Mouse (Mus musculus): ENCODE measurements around the gene Mapk12.

GRCm38 (mm10) chr15:89092181-89092580 is 48.3 kb downstream of the Mapk12 start:
- TF ChIP-seq POLR2A (IDR thresholded peaks at IDR 0.05; ENCODE audit: low read depth, low read length) (no peak), CTCF (IDR thresholded peaks at IDR 0.05; ENCODE audit: borderline replicate concordance, insufficient read depth, low read length) (no peak)

Data from embryonic fibroblast, embryonic 13.5 days (primary cell).